Mouse (Mus musculus): ENCODE measurements around the gene P2rx5. TPM values are rescaled to one million over a fixed set of nuclear protein-coding genes. Genes with fewer than 3 reads are reported as not detected.

The P2rx5 gene
- polyA plus RNA-seq, 1 experiment from 2014 or later, result 1.3 TPM

DNA sequence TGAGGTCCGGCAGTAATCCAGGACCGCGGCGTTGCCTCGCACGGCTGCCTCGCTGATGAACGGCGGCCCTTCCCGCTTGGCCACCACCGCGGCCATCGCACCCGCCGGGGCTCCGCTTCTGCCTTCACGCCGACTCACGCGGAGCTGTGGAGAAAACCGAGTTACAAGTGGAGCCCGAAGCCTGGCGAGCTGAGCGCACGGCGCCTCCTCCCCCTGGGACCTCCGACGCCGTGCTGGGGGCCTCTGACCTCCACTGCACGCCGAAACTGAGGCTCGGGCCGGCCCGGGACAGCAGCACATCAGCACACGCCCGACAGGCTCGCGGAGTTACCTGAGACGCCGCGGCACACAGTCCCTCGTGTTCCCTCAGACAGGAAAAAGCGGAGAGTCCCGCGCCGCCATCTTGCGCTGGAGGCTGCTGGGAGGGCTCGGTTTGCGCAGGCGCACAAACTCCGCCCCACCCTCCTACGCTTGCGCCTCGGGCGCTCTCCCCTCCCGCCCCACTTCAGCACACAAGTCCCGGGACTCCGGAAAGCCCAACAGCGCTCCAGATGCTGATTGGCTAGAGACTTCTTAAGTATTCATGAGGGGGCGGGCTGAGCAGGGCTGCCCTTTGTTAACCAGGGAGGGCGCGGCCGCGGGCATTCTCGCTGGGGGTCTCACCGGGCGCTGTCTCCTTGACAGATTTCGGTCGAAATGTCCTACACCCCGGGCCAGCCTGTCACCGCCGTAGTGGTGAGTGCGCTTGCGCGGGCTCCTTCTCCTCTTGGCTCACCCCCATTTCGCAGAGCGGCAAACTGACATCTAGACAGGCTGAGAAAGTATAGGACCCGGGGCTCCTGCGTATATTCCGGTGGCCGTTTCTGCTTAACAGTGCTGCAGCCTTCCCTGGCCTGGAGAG lies 16.6 kb downstream of the P2rx5 start, which contains the start of the genes Emc6 and Tax1bp3:
Emc6 (minus strand) TSS at position 430 of the 901 bp plus-strand sequence.
Tax1bp3 (plus strand) TSS at position 476 of the 901 bp plus-strand sequence.
- no peaks in the 10 kb centered on the region for H3K9me3 ChIP-seq
- peak; percentile 98 for ATAC-seq (replicated peaks)

DNA sequence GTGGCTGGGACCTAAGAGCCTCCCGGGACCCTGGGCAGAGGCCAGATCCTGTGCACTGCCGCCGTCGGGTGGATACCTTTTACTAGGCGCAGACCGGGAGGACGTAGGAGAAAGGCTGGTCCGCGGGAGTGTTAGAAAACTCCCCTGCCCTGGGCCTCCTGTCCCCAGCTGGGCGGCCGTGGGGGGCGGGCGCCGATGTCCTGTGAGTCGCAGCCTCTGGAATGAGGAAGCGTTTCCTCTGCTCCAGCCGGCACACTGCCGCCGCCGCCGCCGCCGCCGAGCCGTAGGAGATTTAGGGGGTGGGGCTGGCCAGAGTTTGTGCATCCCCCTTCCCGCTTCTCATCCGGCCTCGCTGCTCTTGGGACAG lies 17.3 kb downstream of the P2rx5 start:
- ATAC-seq (replicated peaks), result peak; percentile 61
- Histone ChIP-seq H3K4me1 (peaks cover 34% of the 10 kb centered on the region), H3K36me3 (peaks cover 13% of the 10 kb centered on the region), H3K9ac (replicated peaks) (peak overlapping the region; percentile 82), H3K27me3 (no peaks in the 10 kb centered on the region), H3K4me2 (replicated peaks) (peak overlapping the region; percentile 62), H3K27ac (replicated peaks) (peak overlapping the region; percentile 86), H3K4me3 (peak overlapping the region; percentile 69), H3K9me3 (no peaks in the 10 kb centered on the region)
- WGBS, result 0% methylated on average over 28 of the region's 28 CpGs

More for the DNA sequence above, 16.6 kb downstream of the P2rx5 start, which contains the start of the genes Emc6 and Tax1bp3:
- H3K4me1 ChIP-seq, result peaks cover 34% of the 10 kb centered on the region
- WGBS, result 0% methylated on average over 74 of the region's 81 CpGs
- peak within 1 kb of the TSS; percentile 86 for H3K27ac ChIP-seq (replicated peaks)
- no peaks in the 10 kb centered on the region for H3K27me3 ChIP-seq
- H3K9ac ChIP-seq (replicated peaks), result peak within 1 kb of the TSS; percentile 82
- H3K4me3 ChIP-seq, result peak within 1 kb of the TSS; percentile 69
- peaks cover 8% of the 10 kb centered on the region; the same call in 1 of the 2 replicates for H3K36me3 ChIP-seq
- peak within 1 kb of the TSS; percentile 62 for H3K4me2 ChIP-seq (replicated peaks)

GRCm38 (mm10) chr11:73177895-73178294 lies 17.7 kb downstream of the P2rx5 start:
- no peak for ATAC-seq (replicated peaks)
- Histone ChIP-seq H3K9ac (replicated peaks) (peak overlapping the region; percentile 82), H3K4me3 (peak overlapping the region; percentile 69), H3K4me2 (replicated peaks) (peak overlapping the region; percentile 62), H3K9me3 (no peaks in the 10 kb centered on the region), H3K27me3 (no peaks in the 10 kb centered on the region), H3K27ac (replicated peaks) (peak overlapping the region; percentile 86), H3K36me3 (peaks cover 14% of the 10 kb centered on the region), H3K4me1 (peaks cover 34% of the 10 kb centered on the region)
- 7% methylated on average over 2 of the region's 2 CpGs for WGBS

GRCm38 (mm10) chr11:73185872-73186615 lies 25.8 kb downstream of the P2rx5 start:
- Histone ChIP-seq H3K4me2 (replicated peaks) (no peak overlapping the region), H3K27ac (replicated peaks) (no peak overlapping the region), H3K27me3 (no peaks in the 10 kb centered on the region), H3K4me1 (no peaks in the 10 kb centered on the region), H3K9ac (replicated peaks) (no peak overlapping the region), H3K36me3 (peaks cover 67% of the 10 kb centered on the region), H3K4me3 (no peak overlapping the region), H3K9me3 (no peaks in the 10 kb centered on the region)
- no peak for ATAC-seq (replicated peaks)
- WGBS, result 94% methylated on average over 10 of the region's 10 CpGs

DNA sequence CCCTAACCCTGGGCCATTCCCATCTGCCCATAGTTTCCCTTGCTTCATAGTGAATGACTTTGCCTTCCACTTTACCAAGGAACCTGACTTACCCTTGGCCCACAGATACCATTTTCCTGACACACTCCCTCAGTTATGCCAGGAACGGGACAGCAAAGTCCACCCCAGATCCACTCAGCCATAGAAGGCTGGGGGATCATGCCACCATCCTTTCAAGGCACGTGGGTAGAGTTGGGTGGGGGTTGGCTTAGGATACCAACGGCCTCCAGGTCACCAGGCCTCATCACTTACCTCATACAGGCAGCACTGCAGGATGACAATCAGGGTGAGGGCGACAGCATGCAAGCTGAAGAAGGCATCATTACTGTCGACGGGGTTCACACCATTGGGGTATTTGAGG lies 27.0 kb downstream of the P2rx5 start:
- no peak for ATAC-seq (replicated peaks)
- WGBS, result 85% methylated on average over 6 of the region's 6 CpGs

DNA sequence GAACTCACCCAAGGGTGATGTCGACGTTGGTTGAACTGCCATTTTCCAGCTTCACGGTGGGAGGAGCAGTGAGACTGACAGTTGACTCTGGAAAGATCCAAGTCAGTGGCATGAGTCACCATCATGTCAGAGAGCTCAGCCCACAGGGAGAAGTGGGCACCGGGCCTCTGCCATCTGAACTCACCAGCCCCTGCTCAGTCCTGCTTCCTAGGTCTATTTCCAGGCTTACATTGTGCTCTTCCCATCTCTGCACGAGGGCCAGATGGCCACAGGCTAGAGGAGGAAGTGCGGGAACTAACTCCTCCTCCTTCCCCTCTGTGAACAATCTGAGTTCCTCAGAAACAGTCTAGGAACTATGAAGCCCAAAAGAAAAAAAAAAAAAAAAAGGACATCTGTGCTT lies 32.8 kb downstream of the P2rx5 start:
- no peak overlapping the region for H3K27ac ChIP-seq (replicated peaks)
- H3K36me3 ChIP-seq, result peaks cover 43% of the 10 kb centered on the region
- H3K9me3 ChIP-seq, result no peaks in the 10 kb centered on the region
- H3K9ac ChIP-seq (replicated peaks), result no peak overlapping the region
- H3K4me1 ChIP-seq, result peaks cover 15% of the 10 kb centered on the region
- H3K27me3 ChIP-seq, result no peaks in the 10 kb centered on the region
- no peak overlapping the region for H3K4me2 ChIP-seq (replicated peaks)
- H3K4me3 ChIP-seq, result no peak overlapping the region
- ATAC-seq (replicated peaks), result no peak
- 85% methylated on average over 6 of the region's 6 CpGs for WGBS

More for the DNA sequence above, 27.0 kb downstream of the P2rx5 start:
- no peaks in the 10 kb centered on the region for H3K9me3 ChIP-seq
- H3K36me3 ChIP-seq, result peaks cover 69% of the 10 kb centered on the region
- H3K4me2 ChIP-seq (replicated peaks), result no peak overlapping the region
- H3K4me1 ChIP-seq, result no peaks in the 10 kb centered on the region
- no peak overlapping the region for H3K4me3 ChIP-seq
- no peak overlapping the region for H3K27ac ChIP-seq (replicated peaks)
- no peaks in the 10 kb centered on the region for H3K27me3 ChIP-seq
- no peak overlapping the region for H3K9ac ChIP-seq (replicated peaks)

- no peaks in the 10 kb centered on the region for H3K9me3 ChIP-seq
- WGBS, result 66% methylated on average over 2 of the region's 2 CpGs
- ATAC-seq (replicated peaks), result no peak
- H3K9ac ChIP-seq (replicated peaks), result no peak overlapping the region
- H3K4me1 ChIP-seq, result peaks cover 20% of the 10 kb centered on the region
- H3K27ac ChIP-seq (replicated peaks), result no peak overlapping the region
- H3K27me3 ChIP-seq, result no peaks in the 10 kb centered on the region
- no peak overlapping the region for H3K4me3 ChIP-seq
- peaks cover 30% of the 10 kb centered on the region for H3K36me3 ChIP-seq
- no peak overlapping the region for H3K4me2 ChIP-seq (replicated peaks)
Measured at GRCm38 (mm10) chr11:73194444-73194843, 34.2 kb downstream of the P2rx5 start.

GRCm38 (mm10) chr11:73198190-73198589 lies 38.0 kb downstream of the P2rx5 start:
- WGBS, result 8% methylated on average over 1 of the region's 1 CpGs
- peaks cover 6% of the 10 kb centered on the region; the same call in 1 of the 2 replicates for H3K36me3 ChIP-seq

DNA sequence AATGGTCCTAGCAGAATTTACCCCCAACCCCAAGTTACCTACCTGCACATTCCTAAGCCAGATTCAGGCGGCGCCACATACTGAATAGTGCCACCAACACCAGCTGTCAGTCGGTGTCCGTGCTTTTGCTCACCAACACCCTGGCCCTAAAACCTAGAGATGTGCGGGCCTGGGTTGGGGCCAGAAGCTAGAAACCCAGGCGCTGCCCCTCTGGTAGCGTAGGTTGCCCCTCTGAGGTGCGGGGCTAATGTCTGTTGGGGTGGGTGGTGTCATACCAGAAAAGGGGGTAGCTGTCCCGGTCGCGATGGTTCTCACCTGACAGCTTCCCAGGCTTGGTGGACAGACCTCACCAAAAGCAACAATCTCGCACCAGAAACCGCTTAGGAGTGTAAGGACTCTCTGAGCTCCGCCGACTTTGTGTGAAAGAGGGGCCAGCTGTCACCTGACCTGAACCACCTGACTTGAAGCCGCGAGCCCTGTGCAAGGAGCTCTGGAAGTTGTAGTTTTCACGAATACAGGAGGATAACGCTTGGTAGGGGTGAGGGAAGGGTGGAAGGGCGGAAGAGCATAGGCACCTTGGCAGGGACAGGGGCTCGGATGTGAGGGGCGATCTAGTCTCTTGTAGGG lies 38.5 kb downstream of the P2rx5 start, which contains the start of gene Ctns:
Ctns (minus strand) TSS at position 440 of the 627 bp plus-strand sequence.
- 1% methylated on average over 22 of the region's 22 CpGs for WGBS
- 0 out of 2 replicates have a peak within 1 kb of the TSS, but pooled peaks have one; percentile 25 for H3K27ac ChIP-seq (replicated peaks)
- H3K27me3 ChIP-seq, result no peaks in the 10 kb centered on the region
- H3K9ac ChIP-seq (replicated peaks), result peak within 1 kb of the TSS; percentile 61
- peaks cover 28% of the 10 kb centered on the region for H3K4me1 ChIP-seq
- peak; percentile 96 for ATAC-seq (replicated peaks)
- H3K9me3 ChIP-seq, result no peaks in the 10 kb centered on the region
- peaks cover 6% of the 10 kb centered on the region; the same call in 1 of the 2 replicates for H3K36me3 ChIP-seq
- peak within 1 kb of the TSS; percentile 96 for H3K4me2 ChIP-seq (replicated peaks)
- peak within 1 kb of the TSS; percentile 73 for H3K4me3 ChIP-seq

More at GRCm38 (mm10) chr11:73198190-73198589, 38.0 kb downstream of the P2rx5 start:
- peak overlapping the region; percentile 61 for H3K9ac ChIP-seq (replicated peaks)
- peak overlapping the region; percentile 96 for H3K4me2 ChIP-seq (replicated peaks)
- H3K4me3 ChIP-seq, result peak overlapping the region; percentile 73
- no peak overlapping the region for H3K27ac ChIP-seq (replicated peaks)
- H3K9me3 ChIP-seq, result no peaks in the 10 kb centered on the region
- H3K27me3 ChIP-seq, result no peaks in the 10 kb centered on the region
- ATAC-seq (replicated peaks), result no peak
- peaks cover 28% of the 10 kb centered on the region for H3K4me1 ChIP-seq

DNA sequence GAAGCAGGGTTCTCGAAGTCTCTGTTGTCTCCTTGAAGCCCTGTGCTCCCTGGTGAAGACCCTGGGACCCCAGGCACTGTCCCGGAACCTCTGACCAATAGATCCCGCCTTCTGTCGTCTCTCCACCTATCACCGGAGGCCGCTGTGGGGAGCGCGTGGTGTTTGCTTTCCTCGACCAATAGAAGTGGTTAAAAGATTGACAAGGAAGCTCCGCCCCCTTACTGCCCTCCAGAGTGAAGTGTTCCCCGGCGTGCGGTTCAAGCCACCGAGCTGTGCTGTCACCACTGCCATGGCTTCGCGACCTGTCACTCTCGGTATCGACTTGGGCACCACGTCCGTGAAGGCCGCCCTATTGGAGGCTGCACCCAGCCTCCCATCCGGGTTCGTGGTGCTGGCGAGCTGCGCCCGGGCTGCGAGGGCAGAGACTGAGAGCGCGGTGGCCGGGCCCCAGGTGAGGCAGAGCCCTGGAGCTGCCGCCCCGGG lies 39.0 kb downstream of the P2rx5 start, which contains the start of gene Shpk:
Shpk (plus strand) TSS at position 231 of the 483 bp plus-strand sequence.
- WGBS, result 1% methylated on average over 32 of the region's 32 CpGs
- 0 out of 2 replicates have a peak within 1 kb of the TSS, but pooled peaks have one; percentile 25 for H3K27ac ChIP-seq (replicated peaks)
- no peaks in the 10 kb centered on the region for H3K9me3 ChIP-seq
- H3K4me2 ChIP-seq (replicated peaks), result peak within 1 kb of the TSS; percentile 96
- peaks cover 6% of the 10 kb centered on the region; the same call in 1 of the 2 replicates for H3K36me3 ChIP-seq
- peak; percentile 97 for ATAC-seq (replicated peaks)
- H3K4me1 ChIP-seq, result peaks cover 28% of the 10 kb centered on the region
- H3K27me3 ChIP-seq, result no peaks in the 10 kb centered on the region
- H3K9ac ChIP-seq (replicated peaks), result peak within 1 kb of the TSS; percentile 61
- H3K4me3 ChIP-seq, result peak within 1 kb of the TSS; percentile 73

DNA sequence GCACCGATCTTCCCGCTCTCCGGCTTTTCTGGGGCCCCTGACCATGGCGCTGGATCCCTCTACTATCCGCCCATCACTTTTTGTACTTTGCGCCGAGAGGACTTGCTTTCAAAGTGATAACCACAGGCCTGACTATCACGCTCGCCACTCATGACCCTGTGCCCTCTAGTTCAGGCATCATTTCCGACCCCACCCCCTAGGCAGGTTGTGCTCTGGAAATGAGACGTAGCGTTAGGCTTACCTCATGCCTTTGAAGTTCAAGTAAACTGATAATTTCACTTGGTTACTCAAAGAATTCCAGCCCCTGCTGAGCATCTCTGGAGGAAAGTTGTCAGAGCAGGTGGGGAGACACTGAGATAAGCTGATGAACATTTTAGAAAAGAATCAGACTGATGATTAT lies 39.7 kb downstream of the P2rx5 start:
- peaks cover 28% of the 10 kb centered on the region for H3K4me1 ChIP-seq
- no peaks in the 10 kb centered on the region for H3K9me3 ChIP-seq
- peaks cover 6% of the 10 kb centered on the region; the same call in 1 of the 2 replicates for H3K36me3 ChIP-seq
- H3K4me2 ChIP-seq (replicated peaks), result peak overlapping the region; percentile 96
- no peak for ATAC-seq (replicated peaks)
- H3K27me3 ChIP-seq, result no peaks in the 10 kb centered on the region
- H3K4me3 ChIP-seq, result peak overlapping the region; percentile 73
- 5% methylated on average over 12 of the region's 12 CpGs for WGBS
- no peak overlapping the region for H3K27ac ChIP-seq (replicated peaks)
- peak overlapping the region; percentile 61 for H3K9ac ChIP-seq (replicated peaks)

Data from forebrain, embryonic 15.5 days (tissue).